Comparison of ENCODE assay signal across 10 mouse cellular contexts in the genomic region with DNA sequence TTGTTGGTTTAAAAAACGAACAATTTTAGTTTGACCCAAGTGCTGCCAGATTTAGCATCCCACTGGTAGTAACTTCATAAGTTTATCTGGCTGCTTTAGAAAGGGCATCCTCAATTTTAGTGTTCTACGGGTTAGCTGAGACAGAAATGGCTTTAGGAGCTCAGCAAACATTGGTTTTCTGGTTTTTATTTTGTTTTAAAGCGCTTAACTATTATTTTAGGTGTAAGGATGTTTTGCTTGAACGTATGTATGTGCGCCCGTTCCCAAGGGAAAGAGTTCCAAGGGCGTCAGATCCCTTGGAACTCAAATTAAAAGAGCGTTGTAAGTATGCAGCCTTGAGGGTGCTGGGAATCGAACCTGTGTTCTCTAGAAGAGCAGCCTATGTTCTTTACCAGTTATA. TPM values are rescaled to one million over a fixed set of nuclear protein-coding genes. Genes with fewer than 3 reads are reported as not detected.
DNase-seq lines count a peak whose midpoint lies in the region; ATAC-seq and TF ChIP-seq lines count a peak whose summit lies in the region.
"Had no signal": no experiment of that assay in that cellular context is flagged by ENCODE, and none has a peak within 500 bp of the region (broad histone marks: within the 10 kb centered on the region; RNA-seq: fewer than 3 reads in every experiment).

No protein-coding gene starts in this region.

- H3K36me3 ChIP-seq in forebrain, embryonic 13.5 days (ENCODE audit: poor library complexity, severe bottlenecking) = no peaks in the 10 kb centered on the region
- H3K36me3 ChIP-seq in forebrain, embryonic 10.5 days (replicated peaks) = no peaks in the 10 kb centered on the region
- no peaks in the 10 kb centered on the region for H3K36me3 ChIP-seq in kidney, embryonic 16.5 days (ENCODE audit: insufficient read depth, low read length)
- no peaks in the 10 kb centered on the region for H3K36me3 ChIP-seq in hindbrain, embryonic 14.5 days (replicated peaks; ENCODE audit: control insufficient read depth, insufficient read depth)
- H3K36me3 ChIP-seq in midbrain, embryonic 13.5 days = no peaks in the 10 kb centered on the region
- H3K36me3 ChIP-seq in intestine, postnatal 0 days (ENCODE audit: control insufficient read depth, insufficient read depth) = no peaks in the 10 kb centered on the region
- H3K36me3 ChIP-seq: G1E had no signal

- no peak overlapping the region for H3K4me3 ChIP-seq in forebrain, embryonic 13.5 days
- no peak overlapping the region for H3K4me3 ChIP-seq in forebrain, embryonic 10.5 days
- H3K4me3 ChIP-seq in kidney, embryonic 16.5 days (ENCODE audit: low read length) = no peak overlapping the region
- H3K4me3 ChIP-seq in hindbrain, embryonic 14.5 days (replicated peaks; ENCODE audit: low read length) = no peak overlapping the region
- 0 out of 2 replicates have a peak overlapping the region, but pooled peaks have one; percentile 72 for H3K4me3 ChIP-seq in midbrain, embryonic 13.5 days (replicated peaks)
- H3K4me3 ChIP-seq in intestine, postnatal 0 days (ENCODE audit: low read depth, low read length) = no peak overlapping the region

- no peaks in the 10 kb centered on the region for H3K9me3 ChIP-seq in forebrain, embryonic 13.5 days (replicated peaks)
- H3K9me3 ChIP-seq in forebrain, embryonic 10.5 days = no peaks in the 10 kb centered on the region
- H3K9me3 ChIP-seq in kidney, embryonic 16.5 days (ENCODE audit: low read length) = no peaks in the 10 kb centered on the region
- H3K9me3 ChIP-seq in hindbrain, embryonic 14.5 days (ENCODE audit: control insufficient read depth, low read length) = no peaks in the 10 kb centered on the region
- no peaks in the 10 kb centered on the region for H3K9me3 ChIP-seq in midbrain, embryonic 13.5 days
- H3K9me3 ChIP-seq in intestine, postnatal 0 days (ENCODE audit: control insufficient read depth) = no peaks in the 10 kb centered on the region
- H3K9me3 ChIP-seq: G1E had no signal

- H3K27me3 ChIP-seq in forebrain, embryonic 13.5 days = peaks cover 59% of the 10 kb centered on the region
- peaks cover 76% of the 10 kb centered on the region for H3K27me3 ChIP-seq in forebrain, embryonic 10.5 days (ENCODE audit: poor library complexity, severe bottlenecking)
- H3K27me3 ChIP-seq in kidney, embryonic 16.5 days (ENCODE audit: insufficient read depth, low read length) = peaks cover 71% of the 10 kb centered on the region
- H3K27me3 ChIP-seq in hindbrain, embryonic 14.5 days (ENCODE audit: control insufficient read depth, insufficient read depth, low read length) = peaks cover 49% of the 10 kb centered on the region
- H3K27me3 ChIP-seq in midbrain, embryonic 13.5 days = peaks cover 48% of the 10 kb centered on the region
- peaks cover 67% of the 10 kb centered on the region for H3K27me3 ChIP-seq in intestine, postnatal 0 days (replicated peaks; ENCODE audit: control insufficient read depth, insufficient read depth, low read length)

- H3K4me2 ChIP-seq in forebrain, embryonic 13.5 days = peak overlapping the region; percentile 96; the same call in 1 of the 2 replicates
- 0 out of 2 replicates have a peak overlapping the region, but pooled peaks have one; percentile 94 for H3K4me2 ChIP-seq in kidney, embryonic 16.5 days (replicated peaks; ENCODE audit: low read depth, low read length)
- 0 out of 2 replicates have a peak overlapping the region, but pooled peaks have one; percentile 90 for H3K4me2 ChIP-seq in hindbrain, embryonic 14.5 days (replicated peaks)
- peak overlapping the region; percentile 96; the same call in 1 of the 2 replicates for H3K4me2 ChIP-seq in midbrain, embryonic 13.5 days (replicated peaks)
- no peak overlapping the region for H3K4me2 ChIP-seq in intestine, postnatal 0 days (replicated peaks; ENCODE audit: low read depth)

- peaks cover 30% of the 10 kb centered on the region for H3K4me1 ChIP-seq in forebrain, embryonic 13.5 days
- peaks cover 56% of the 10 kb centered on the region for H3K4me1 ChIP-seq in forebrain, embryonic 10.5 days
- H3K4me1 ChIP-seq in kidney, embryonic 16.5 days (ENCODE audit: insufficient read depth, low read length) = 0 out of 2 replicates have a peak, but pooled peaks cover 23% of the 10 kb centered on the region
- peaks cover 4% of the 10 kb centered on the region; the same call in 1 of the 2 replicates for H3K4me1 ChIP-seq in hindbrain, embryonic 14.5 days (replicated peaks; ENCODE audit: control insufficient read depth, insufficient read depth, low read length)
- H3K4me1 ChIP-seq in midbrain, embryonic 13.5 days (replicated peaks) = peaks cover 30% of the 10 kb centered on the region
- H3K4me1 ChIP-seq in intestine, postnatal 0 days (replicated peaks; ENCODE audit: control insufficient read depth, insufficient read depth, low read length) = 0 out of 2 replicates have a peak, but pooled peaks cover 4% of the 10 kb centered on the region

- H3K27ac ChIP-seq in forebrain, embryonic 13.5 days = no peak overlapping the region
- H3K27ac ChIP-seq in forebrain, embryonic 10.5 days = no peak overlapping the region
- H3K27ac ChIP-seq in kidney, embryonic 16.5 days (ENCODE audit: low read length) = no peak overlapping the region
- H3K27ac ChIP-seq in hindbrain, embryonic 14.5 days = no peak overlapping the region
- H3K27ac ChIP-seq in midbrain, embryonic 13.5 days = no peak overlapping the region
- H3K27ac ChIP-seq in intestine, postnatal 0 days (ENCODE audit: low read depth, low read length) = no peak overlapping the region

- H3K9ac ChIP-seq in forebrain, embryonic 13.5 days = no peak overlapping the region
- H3K9ac ChIP-seq in kidney, embryonic 16.5 days (replicated peaks; ENCODE audit: low read length) = no peak overlapping the region
- no peak overlapping the region for H3K9ac ChIP-seq in hindbrain, embryonic 14.5 days
- H3K9ac ChIP-seq in midbrain, embryonic 13.5 days (replicated peaks) = no peak overlapping the region
- no peak overlapping the region for H3K9ac ChIP-seq in intestine, postnatal 0 days (ENCODE audit: low read depth, low read length)

- 31% methylated on average over 9 of the region's 9 CpGs for WGBS in forebrain, embryonic 13.5 days
- 26% methylated on average over 9 of the region's 9 CpGs for WGBS in forebrain, embryonic 10.5 days
- WGBS in kidney, embryonic 16.5 days = 33% methylated on average over 9 of the region's 9 CpGs
- 34% methylated on average over 9 of the region's 9 CpGs for WGBS in hindbrain, embryonic 14.5 days
- WGBS in midbrain, embryonic 13.5 days = 32% methylated on average over 9 of the region's 9 CpGs
- WGBS in intestine, postnatal 0 days = 34% methylated on average over 9 of the region's 9 CpGs

- ATAC-seq in forebrain, embryonic 13.5 days = no peak
- no peak for ATAC-seq in kidney, embryonic 16.5 days (ENCODE audit: low FRiP score, low TSS enrichment)
- no peak for ATAC-seq in hindbrain, embryonic 14.5 days (ENCODE audit: low FRiP score)
- no peak for ATAC-seq in midbrain, embryonic 13.5 days
- no peak for ATAC-seq in intestine, postnatal 0 days

- no peak for DNase-seq in forebrain, embryonic 10.5 days (ENCODE audit: extremely low spot score, low spot score)
- no peak for DNase-seq in kidney, adult 11 months
- DNase-seq in hindbrain, embryonic 14.5 days (ENCODE audit: low spot score) = no peak
- DNase-seq in layer of hippocampus, postnatal 25 days (ENCODE audit: extremely low spot score in 1 of 2, low spot score in 1 of 2) = no peak

- TF ChIP-seq CTCF in intestine, postnatal 0 days (IDR thresholded peaks at IDR 0.05; ENCODE audit: low read depth) = no peak

RNA-seq across cellular contexts. Expression of a gene that starts 1.5 kb away (rescaled TPM):
- 3.0 and 4.1 TPM in 2 replicates for polyA plus RNA-seq in forebrain, embryonic 13.5 days (2015; fragmentation: Nextera tagmentation; extraction: Ambion mirVana)
- 16.3 and 17.4 TPM in 2 replicates for polyA plus RNA-seq in forebrain, embryonic 10.5 days (2016; fragmentation: Nextera tagmentation; extraction: Ambion mirVana)
- 0.89 and 1.1 TPM in 2 replicates for polyA plus RNA-seq in kidney, embryonic 16.5 days (2015; fragmentation: Nextera tagmentation; extraction: Ambion mirVana)
- 0.17 and 0.34 TPM in 2 replicates for polyA plus RNA-seq in hindbrain, embryonic 14.5 days (2014; fragmentation: Nextera tagmentation; extraction: Ambion mirVana)
- 1.9 and 2.1 TPM in 2 replicates for polyA plus RNA-seq in midbrain, embryonic 13.5 days (2015; fragmentation: Nextera tagmentation; extraction: Ambion mirVana)
- not detected for total RNA-seq in layer of hippocampus, postnatal 25 days (2021)
- 0.08 and 0.09 TPM in 2 replicates for polyA plus RNA-seq in intestine, postnatal 0 days (2015; fragmentation: Nextera tagmentation; extraction: Ambion mirVana)
- total RNA-seq: left cerebral cortex, postnatal 10 days had no signal
